ENCODE assay signal across 8 mouse cellular contexts in genomic region chr10:81365672-81366476, GRCm38 (mm10). TPM values are rescaled to one million over a fixed set of nuclear protein-coding genes. Genes with fewer than 3 reads are reported as not detected.
DNase-seq lines count a peak whose midpoint lies in the region; ATAC-seq lines count a peak whose summit lies in the region.

4930404N11Rik (minus strand) TSS chr10:81365816.

- intact Hi-C loops in heart, postnatal 14 days (cut with DNase I), result no loop called here

- peak within 1 kb of the TSS; percentile 46 for H3K4me3 ChIP-seq in heart, embryonic 15.5 days
- peak within 1 kb of the TSS; percentile 32; the same call in 1 of the 2 replicates for H3K4me3 ChIP-seq in intestine, embryonic 14.5 days (ENCODE audit: low read depth, low read length)
- H3K4me3 ChIP-seq in midbrain, embryonic 14.5 days (replicated peaks; ENCODE audit: low read depth, low read length), result peak within 1 kb of the TSS; percentile 23; the same call in 1 of the 2 replicates

- ATAC-seq in heart, embryonic 15.5 days (replicated peaks; ENCODE audit: insufficient number of reproducible peaks, insufficient read depth, low FRiP score, low read depth), result no peak
- ATAC-seq in intestine, embryonic 14.5 days (replicated peaks; ENCODE audit: low FRiP score, low TSS enrichment, low read depth), result peak; percentile 26
- no peak for ATAC-seq in midbrain, embryonic 14.5 days (ENCODE audit: low FRiP score, low TSS enrichment)
- no peak for ATAC-seq in inflammation-experienced regulatory T-cells, adult 6 months

- H3K27me3 ChIP-seq in heart, embryonic 15.5 days, result no peaks in the 10 kb centered on the region
- peaks cover 29% of the 10 kb centered on the region for H3K27me3 ChIP-seq in intestine, embryonic 14.5 days (replicated peaks; ENCODE audit: control insufficient read depth, insufficient read depth, low read length)
- peaks cover 14% of the 10 kb centered on the region; the same call in 1 of the 2 replicates for H3K27me3 ChIP-seq in midbrain, embryonic 14.5 days (ENCODE audit: control insufficient read depth, insufficient read depth, low read length)

- no peak for DNase-seq in heart, postnatal 14 days
- peak; percentile 72 for DNase-seq in embryo, embryonic 11 days
- DNase-seq in intestine, embryonic 14.5 days (ENCODE audit: low spot score), result peak; percentile 72
- peak; percentile 52 for DNase-seq in midbrain, embryonic 14.5 days
- DNase-seq in cerebellum, postnatal 36 days, result no peak
- no peak for DNase-seq in adrenal gland, postnatal 4 days (ENCODE audit: low spot score in 2 of 2)

- peaks cover 42% of the 10 kb centered on the region for H3K36me3 ChIP-seq in heart, embryonic 15.5 days
- peaks cover 53% of the 10 kb centered on the region for H3K36me3 ChIP-seq in intestine, embryonic 14.5 days (ENCODE audit: control insufficient read depth, insufficient read depth, low read length)
- peaks cover 47% of the 10 kb centered on the region for H3K36me3 ChIP-seq in midbrain, embryonic 14.5 days (ENCODE audit: control insufficient read depth, insufficient read depth, low read length)

- peak within 1 kb of the TSS; percentile 57 for H3K9ac ChIP-seq in heart, embryonic 15.5 days
- 0 out of 2 replicates have a peak within 1 kb of the TSS, but pooled peaks have one; percentile 16 for H3K9ac ChIP-seq in intestine, embryonic 14.5 days (ENCODE audit: low read length)
- peak within 1 kb of the TSS; percentile 36; the same call in 1 of the 2 replicates for H3K9ac ChIP-seq in midbrain, embryonic 14.5 days (replicated peaks; ENCODE audit: low read length)

- 28% methylated on average over 12 of the region's 12 CpGs for WGBS in heart, embryonic 15.5 days
- WGBS in intestine, embryonic 14.5 days, result 35% methylated on average over 12 of the region's 12 CpGs
- 16% methylated on average over 12 of the region's 12 CpGs for WGBS in midbrain, embryonic 14.5 days

- peak within 1 kb of the TSS; percentile 93 for H3K27ac ChIP-seq in heart, embryonic 15.5 days
- no peak within 1 kb of the TSS for H3K27ac ChIP-seq in intestine, embryonic 14.5 days (ENCODE audit: low read depth)
- no peak within 1 kb of the TSS for H3K27ac ChIP-seq in midbrain, embryonic 14.5 days (replicated peaks; ENCODE audit: low read depth, low read length)

- peak within 1 kb of the TSS; percentile 83 for H3K4me2 ChIP-seq in heart, embryonic 15.5 days
- peak within 1 kb of the TSS; percentile 56 for H3K4me2 ChIP-seq in intestine, embryonic 14.5 days (ENCODE audit: low read length)
- peak within 1 kb of the TSS; percentile 53 for H3K4me2 ChIP-seq in midbrain, embryonic 14.5 days (ENCODE audit: low read length)

- peaks cover 60% of the 10 kb centered on the region for H3K4me1 ChIP-seq in heart, embryonic 15.5 days (replicated peaks)
- H3K4me1 ChIP-seq in intestine, embryonic 14.5 days (replicated peaks; ENCODE audit: control insufficient read depth, insufficient read depth, low read length), result peaks cover 19% of the 10 kb centered on the region
- H3K4me1 ChIP-seq in midbrain, embryonic 14.5 days (ENCODE audit: control insufficient read depth, insufficient read depth, low read length), result peaks cover 20% of the 10 kb centered on the region

- no peaks in the 10 kb centered on the region for H3K9me3 ChIP-seq in heart, embryonic 15.5 days (replicated peaks)
- no peaks in the 10 kb centered on the region for H3K9me3 ChIP-seq in intestine, embryonic 14.5 days (ENCODE audit: control insufficient read depth, low read length)
- no peaks in the 10 kb centered on the region for H3K9me3 ChIP-seq in midbrain, embryonic 14.5 days (ENCODE audit: control insufficient read depth, low read length)

RNA-seq across cellular contexts. Expression of gene 4930404N11Rik, which starts in this region (rescaled TPM):
- polyA plus RNA-seq in heart, embryonic 15.5 days (2015; fragmentation: Nextera tagmentation; extraction: Ambion mirVana), result 0.81 and 2.2 TPM in 2 replicates
- total RNA-seq in heart, postnatal 14 days (2021), result 1 to 10 TPM; 1.2 to 1.3 TPM
- 0.58 and 0.59 TPM in 2 replicates for polyA plus RNA-seq in intestine, embryonic 14.5 days (2014; fragmentation: Nextera tagmentation; extraction: Ambion mirVana)
- polyA plus RNA-seq in midbrain, embryonic 14.5 days (2014; fragmentation: Nextera tagmentation; extraction: Ambion mirVana), result 0.32 and 0.37 TPM in 2 replicates
- 1 to 10 TPM; 6.3 to 8.2 TPM for total RNA-seq in adrenal gland, postnatal 4 days (2021)
- 1 to 10 TPM in 1 of 3 experiments, under 1 TPM in 2; 0.26 to 1.7 (median 0.96) TPM for polyA plus RNA-seq in inflammation-experienced regulatory T-cells, adult 6 months (2017; shearing (Covaris generic))

Comparison
In these comparisons a context has a peak if more than half of its experiments do, and no peak if none do; other contexts are left out.
1. Peak in DNase-seq, ATAC-seq, H3K4me3 ChIP-seq, H3K9ac ChIP-seq and H3K4me2 ChIP-seq in intestine, embryonic 14.5 days; RNA of the gene not detected or under 1 TPM.
2. Peak in DNase-seq, H3K4me3 ChIP-seq, H3K9ac ChIP-seq and H3K4me2 ChIP-seq in midbrain, embryonic 14.5 days; RNA of the gene not detected or under 1 TPM.